Mouse (Mus musculus): ENCODE measurements at regions not wholly inside any gene's neighbourhood (a gene's known extent, or its start where the extent isn't known, plus 50 kb on each side); places are given as distances from the start of the nearest gene placed in this dataset.

GRCm38 (mm10) chr1:194505826-194506225 is 112.2 kb upstream of the Plxna2 start:
- no peak for TF ChIP-seq CTCF (IDR thresholded peaks at IDR 0.05)
- no peak for TF ChIP-seq POLR2A (IDR thresholded peaks at IDR 0.05; ENCODE audit: insufficient read depth, low read depth, low read length)
- TF ChIP-seq EP300 (IDR thresholded peaks at IDR 0.05; ENCODE audit: insufficient read depth, low read depth, low read length), result no peak
